Mouse (Mus musculus) heart, embryonic 13.5 days (tissue): ENCODE results near the gene Sbno2. TPM values are rescaled to one million over a fixed set of nuclear protein-coding genes. Genes with fewer than 3 reads are reported as not detected.
A peak's percentile ranks its signal among the peaks of the same experiment; 100 is the strongest.

Experiments used
- ATAC-seq: fragments of 200-750 bp; cut with Nextera tagmentation; 2 replicates; pipeline ENCODE4 v1.8.0; 2017; ENCODE audit warnings: moderate TSS enrichment; ENCODE audit not compliant: insufficient number of reproducible peaks, low FRiP score, low TSS enrichment; ENCODE audit errors: extremely low read depth
- H3K27ac ChIP-seq: fragments of 300-500 bp; sonication (generic); replicated peaks from 2 replicates; pipeline ENCODE4 v1.5.1; 2015; ENCODE audit warnings: moderate library complexity, mild to moderate bottlenecking, inconsistent platforms
- H3K27me3 ChIP-seq: fragments of 300-500 bp; sonication (generic); replicated peaks from 2 replicates; pipeline ENCODE4 v1.6.1; 2015; ENCODE audit warnings: mild to moderate bottlenecking, inconsistent platforms
- H3K36me3 ChIP-seq: fragments of 300-500 bp; sonication (generic); 2 replicates; pipeline ENCODE4 v1.6.1; 2015; ENCODE audit warnings: mild to moderate bottlenecking, inconsistent platforms
- H3K4me1 ChIP-seq: fragments of 300-500 bp; sonication (generic); 2 replicates; pipeline ENCODE4 v1.6.1; 2015; ENCODE audit warnings: inconsistent platforms
- H3K4me2 ChIP-seq: fragments of 300-500 bp; sonication (generic); 2 replicates; pipeline ENCODE4 v1.6.1; 2015; ENCODE audit warnings: inconsistent platforms, mild to moderate bottlenecking, moderate library complexity
- H3K4me3 ChIP-seq: fragments of 300-500 bp; sonication (generic); 2 replicates; pipeline ENCODE4 v1.5.1; 2015; ENCODE audit warnings: moderate library complexity, mild to moderate bottlenecking, inconsistent platforms
- H3K9ac ChIP-seq: fragments of 300-500 bp; sonication (generic); 2 replicates; pipeline ENCODE4 v1.6.1; 2015; ENCODE audit warnings: inconsistent platforms, mild to moderate bottlenecking, moderate library complexity
- H3K9me3 ChIP-seq: fragments of 300-500 bp; sonication (generic); 2 replicates; pipeline ENCODE4 v1.6.1; 2016; ENCODE audit warnings: inconsistent platforms
- WGBS: fragments of 180-500 bp; shearing (Covaris S2); methylation state at CpG from one replicate; pipeline ENCODE4 v1.1.7; 2015; ENCODE audit warnings: mixed read lengths; 5-methylcytosine and 5-hydroxymethylcytosine counted together
- polyA plus RNA-seq: library from polyadenylated mRNA; unstranded; fragments of >200 nt; fragmentation: Nextera tagmentation; extraction: Ambion mirVana; gene quantifications from 2 replicates; pipeline ENCODE4 v1.2.1, GENCODE M21; 2015

Gene Sbno2
- polyA plus RNA-seq, 1 experiment from 2014 or later = 10.1 TPM

DNA sequence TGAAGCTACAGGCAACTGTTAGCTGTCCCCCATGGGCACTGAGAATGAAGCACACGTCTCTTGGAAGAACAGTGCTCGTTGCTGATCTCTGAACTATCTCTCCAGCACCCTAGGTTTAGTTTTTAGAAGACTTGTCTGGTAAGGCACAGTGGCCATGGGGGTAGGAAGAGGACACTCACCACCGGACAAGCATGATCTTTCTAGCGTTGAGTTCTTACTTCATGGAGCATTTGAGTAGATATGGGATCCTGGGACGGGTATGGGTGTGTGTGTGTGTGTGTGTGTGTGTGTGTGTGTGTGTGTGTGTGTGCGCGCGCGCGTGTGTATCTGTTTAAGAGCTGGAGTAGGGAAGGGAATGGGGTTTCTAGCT is 35.3 kb upstream of the Sbno2 start, which contains the start of gene Cbarp:
Cbarp (minus strand) TSS at position 170 of the 370 bp plus-strand sequence.
- whole genome bisulfite sequencing = 69% methylated on average over 10 of the region's 10 CpGs
- H3K9ac ChIP-seq = peak within 1 kb of the TSS; percentile 89
- no peaks in the 10 kb centered on the region for H3K9me3 ChIP-seq
- peak within 1 kb of the TSS; percentile 79 for H3K4me3 ChIP-seq
- H3K4me1 ChIP-seq = peaks cover 77% of the 10 kb centered on the region
- H3K36me3 ChIP-seq = peaks cover 25% of the 10 kb centered on the region
- peak within 1 kb of the TSS; percentile 87 for H3K27ac ChIP-seq
- no peak for ATAC-seq
- H3K27me3 ChIP-seq = peaks cover 40% of the 10 kb centered on the region
- H3K4me2 ChIP-seq = peak within 1 kb of the TSS; percentile 99

DNA sequence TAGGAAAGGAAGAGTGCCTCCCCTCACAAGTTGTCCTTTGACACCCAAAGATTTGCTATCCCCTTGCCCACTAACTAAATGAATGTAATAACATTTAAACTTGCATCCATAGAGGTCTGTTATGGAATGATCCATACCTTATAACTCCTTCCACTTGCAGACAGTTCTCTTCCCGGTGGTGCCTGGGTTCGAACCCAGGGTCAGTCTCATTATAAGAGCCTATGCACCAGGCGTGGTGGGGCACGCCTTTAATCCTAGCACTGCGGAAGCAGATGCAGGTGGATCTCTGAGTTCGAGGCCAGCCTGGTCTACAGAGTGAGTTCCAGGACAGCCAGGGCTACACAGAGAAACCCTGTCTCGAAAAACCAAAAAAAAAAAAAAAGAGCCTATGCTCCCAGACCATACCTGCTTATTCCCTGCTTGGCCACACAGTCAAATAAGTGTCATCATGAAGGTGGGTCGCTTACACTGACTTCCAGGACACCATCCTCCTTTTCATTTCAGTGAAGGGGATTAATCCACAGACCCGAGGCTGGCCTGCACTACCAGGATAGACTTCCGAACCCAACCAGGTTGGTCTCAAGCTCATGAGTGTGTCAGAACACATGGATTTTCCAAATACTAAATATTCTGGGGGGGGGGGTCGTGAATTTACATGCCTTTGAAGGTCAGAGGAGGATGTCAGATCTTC is 34.7 kb upstream of the Sbno2 start:
- Histone ChIP-seq H3K4me1 (peaks cover 72% of the 10 kb centered on the region), H3K9ac (peak overlapping the region; percentile 74; the same call in 1 of the 2 replicates), H3K27ac (peak overlapping the region; percentile 87; the same call in 1 of the 2 replicates), H3K4me3 (peak overlapping the region; percentile 73; the same call in 1 of the 2 replicates), H3K9me3 (no peaks in the 10 kb centered on the region), H3K27me3 (peaks cover 46% of the 10 kb centered on the region), H3K4me2 (peak overlapping the region; percentile 99), H3K36me3 (peaks cover 19% of the 10 kb centered on the region)
- ATAC-seq = no peak
- 77% methylated on average over 11 of the region's 11 CpGs for WGBS

DNA sequence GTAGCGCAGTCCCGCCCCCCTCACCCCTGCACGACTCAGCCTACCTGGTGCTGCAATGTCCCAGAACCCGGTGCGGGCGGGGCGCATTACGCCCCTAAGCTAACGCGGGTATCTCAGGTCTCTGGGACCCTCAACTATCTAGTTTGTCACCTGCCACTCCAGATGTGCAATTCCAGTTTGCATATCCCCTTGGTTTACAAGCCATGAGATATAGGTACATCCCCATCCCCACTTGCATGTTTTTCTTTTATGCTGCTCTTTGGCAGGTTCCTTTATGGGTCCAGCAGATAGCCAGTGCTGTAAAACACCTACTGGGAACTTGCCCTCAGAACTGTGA is 34.0 kb upstream of the Sbno2 start:
- H3K4me3 ChIP-seq = peak overlapping the region; percentile 73
- H3K9ac ChIP-seq = peak overlapping the region; percentile 89
- H3K9me3 ChIP-seq = no peaks in the 10 kb centered on the region
- ATAC-seq = no peak
- H3K4me2 ChIP-seq = peak overlapping the region; percentile 99
- H3K4me1 ChIP-seq = peaks cover 68% of the 10 kb centered on the region
- peak overlapping the region; percentile 61; the same call in 1 of the 2 replicates for H3K27ac ChIP-seq
- WGBS = 0% methylated on average over 10 of the region's 10 CpGs
- H3K27me3 ChIP-seq = peaks cover 53% of the 10 kb centered on the region
- H3K36me3 ChIP-seq = peaks cover 17% of the 10 kb centered on the region

DNA sequence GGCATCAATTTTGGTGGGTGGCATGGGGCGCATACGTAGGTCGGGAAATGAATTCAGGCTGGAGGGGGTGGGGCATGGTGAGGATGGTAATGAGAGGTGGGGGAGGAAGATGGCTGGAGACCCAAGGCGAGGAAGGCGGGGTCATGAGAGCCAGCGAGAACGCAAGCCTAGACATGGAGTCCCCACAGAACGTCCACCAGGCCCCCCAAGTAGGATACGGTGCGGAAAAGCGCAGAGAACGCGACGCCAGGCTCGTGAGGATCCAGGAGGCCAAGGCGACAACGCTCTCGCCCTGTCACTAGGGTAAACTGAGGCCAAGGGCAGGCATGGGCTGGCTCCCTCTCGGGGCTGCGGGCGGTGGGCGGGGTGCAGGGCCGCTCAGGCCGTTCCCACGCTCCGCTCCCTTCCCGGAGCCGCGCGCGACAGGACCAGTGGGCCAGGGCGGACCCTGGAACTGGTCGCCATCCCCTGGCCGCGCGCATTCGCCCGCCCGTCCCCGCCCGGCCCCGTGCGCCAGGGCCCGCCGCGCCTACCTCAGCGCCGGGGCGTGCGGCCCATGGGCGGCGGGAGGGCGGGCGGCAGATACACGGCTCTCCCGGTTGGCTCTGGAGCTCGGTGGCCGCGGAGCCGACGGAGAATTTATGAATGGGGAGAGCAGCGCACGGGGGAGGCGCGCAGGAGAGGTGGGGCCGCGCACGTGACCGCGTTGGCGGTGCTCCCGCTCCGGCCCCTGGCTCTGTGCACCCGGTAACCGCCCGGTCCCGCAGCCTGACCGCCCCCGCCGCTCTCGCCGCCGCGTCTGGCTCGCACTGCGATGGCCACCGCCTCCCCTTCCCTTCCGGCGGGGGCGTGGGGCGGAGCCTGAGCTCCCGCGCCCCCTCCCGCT is 33.4 kb upstream of the Sbno2 start, which contains the start of gene Atp5d:
Atp5d (plus strand) TSS at position 80 of the 886 bp plus-strand sequence.
- peak within 1 kb of the TSS; percentile 61 for H3K27ac ChIP-seq
- peak within 1 kb of the TSS; percentile 99 for H3K4me2 ChIP-seq
- H3K4me1 ChIP-seq = peaks cover 67% of the 10 kb centered on the region
- peak within 1 kb of the TSS; percentile 89 for H3K9ac ChIP-seq
- H3K36me3 ChIP-seq = peaks cover 10% of the 10 kb centered on the region
- peaks cover 54% of the 10 kb centered on the region for H3K27me3 ChIP-seq
- under 1% methylated on average over 85 of the region's 94 CpGs for WGBS
- H3K4me3 ChIP-seq = peak within 1 kb of the TSS; percentile 73
- ATAC-seq = no peak
- H3K9me3 ChIP-seq = no peaks in the 10 kb centered on the region

DNA sequence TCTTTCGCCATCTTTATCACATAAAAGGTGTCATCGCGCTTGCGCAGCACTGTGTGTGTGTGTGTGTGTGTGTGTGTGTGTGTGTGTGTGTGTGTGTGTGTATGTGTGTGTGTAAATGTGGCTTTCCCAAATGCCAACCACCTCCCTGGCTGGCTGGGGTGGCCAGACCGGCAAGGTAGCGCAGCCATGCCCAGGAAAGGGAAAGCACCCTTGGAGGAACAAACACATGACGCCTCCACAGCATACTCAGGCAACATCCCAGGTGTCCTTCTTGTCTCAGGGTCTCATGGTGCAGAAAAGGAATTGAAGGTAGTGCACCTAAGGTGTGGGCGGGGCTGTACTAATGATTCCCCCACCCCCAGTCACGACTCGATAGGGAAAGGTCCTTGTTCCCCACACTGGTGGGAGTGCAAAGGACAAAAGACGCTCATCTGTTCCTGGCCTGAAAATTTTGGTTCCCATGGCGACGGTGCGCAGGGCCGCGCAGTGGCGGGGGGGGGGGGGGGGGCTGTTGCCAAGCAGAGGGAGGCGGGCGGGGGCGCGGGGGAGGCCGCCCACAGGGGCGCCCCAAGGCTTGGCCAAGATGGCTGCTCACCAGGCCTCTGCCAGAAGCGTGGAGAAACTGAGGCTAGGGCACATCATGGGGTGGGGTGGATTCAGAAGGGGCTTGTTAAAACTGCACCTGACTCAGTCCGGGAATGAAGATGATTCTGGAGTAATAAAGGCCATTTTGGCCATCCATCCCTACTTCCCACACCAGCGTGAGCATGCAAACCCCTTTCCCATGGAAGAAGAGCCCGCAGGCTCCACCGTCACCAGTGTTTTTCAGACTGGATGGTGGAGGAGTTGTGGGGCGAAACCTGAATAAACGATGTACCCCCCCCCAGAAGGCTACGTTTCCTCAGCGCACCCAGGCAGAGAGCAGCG is 32.5 kb upstream of the Sbno2 start:
- ATAC-seq = no peak
- Histone ChIP-seq H3K9me3 (no peaks in the 10 kb centered on the region), H3K9ac (peak overlapping the region; percentile 89), H3K4me2 (peak overlapping the region; percentile 99), H3K27ac (no peak overlapping the region), H3K4me1 (peaks cover 67% of the 10 kb centered on the region), H3K27me3 (peaks cover 54% of the 10 kb centered on the region), H3K4me3 (peak overlapping the region; percentile 73), H3K36me3 (peaks cover 7% of the 10 kb centered on the region; the same call in 1 of the 2 replicates)
- 8% methylated on average over 31 of the region's 33 CpGs for WGBS

DNA sequence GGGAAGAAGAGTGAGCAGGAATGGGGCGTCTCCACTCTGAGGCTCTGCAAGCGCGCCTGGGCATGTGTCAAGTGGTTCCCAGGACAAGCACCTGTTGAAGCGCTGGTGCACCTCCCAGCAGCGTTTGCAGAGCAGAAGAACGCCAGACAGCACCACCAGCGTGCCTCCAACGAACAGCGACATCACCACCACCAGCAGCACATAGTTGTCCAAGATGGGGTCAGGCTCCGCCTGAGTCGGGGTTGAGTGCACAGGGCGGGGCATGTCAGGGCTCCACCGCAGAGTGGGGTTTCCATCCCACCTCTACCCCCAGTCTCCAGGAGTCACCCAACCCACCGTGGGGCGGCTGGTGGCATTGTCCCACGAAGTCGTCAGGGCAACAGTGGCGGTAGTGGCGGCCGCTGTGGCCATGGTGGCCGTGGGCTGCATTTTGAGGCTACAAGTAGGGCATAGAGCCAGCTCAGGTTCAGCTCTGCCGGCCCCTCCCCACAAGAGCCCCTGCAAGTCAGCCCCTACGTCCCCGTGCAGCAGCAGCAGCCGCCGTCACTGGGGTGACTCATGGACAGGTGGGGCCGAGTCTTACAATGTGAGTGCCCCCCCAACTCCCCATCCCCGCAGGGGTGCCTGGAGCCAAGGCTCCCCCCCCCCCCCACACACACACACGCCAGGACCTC is 31.7 kb upstream of the Sbno2 start:
- Histone ChIP-seq H3K27me3 (peaks cover 54% of the 10 kb centered on the region), H3K36me3 (peaks cover 15% of the 10 kb centered on the region), H3K27ac (no peak overlapping the region), H3K4me1 (peaks cover 66% of the 10 kb centered on the region), H3K4me3 (peak overlapping the region; percentile 73), H3K4me2 (peak overlapping the region; percentile 99), H3K9ac (peak overlapping the region; percentile 89), H3K9me3 (no peaks in the 10 kb centered on the region)
- ATAC-seq = no peak
- WGBS = 3% methylated on average over 28 of the region's 29 CpGs

DNA sequence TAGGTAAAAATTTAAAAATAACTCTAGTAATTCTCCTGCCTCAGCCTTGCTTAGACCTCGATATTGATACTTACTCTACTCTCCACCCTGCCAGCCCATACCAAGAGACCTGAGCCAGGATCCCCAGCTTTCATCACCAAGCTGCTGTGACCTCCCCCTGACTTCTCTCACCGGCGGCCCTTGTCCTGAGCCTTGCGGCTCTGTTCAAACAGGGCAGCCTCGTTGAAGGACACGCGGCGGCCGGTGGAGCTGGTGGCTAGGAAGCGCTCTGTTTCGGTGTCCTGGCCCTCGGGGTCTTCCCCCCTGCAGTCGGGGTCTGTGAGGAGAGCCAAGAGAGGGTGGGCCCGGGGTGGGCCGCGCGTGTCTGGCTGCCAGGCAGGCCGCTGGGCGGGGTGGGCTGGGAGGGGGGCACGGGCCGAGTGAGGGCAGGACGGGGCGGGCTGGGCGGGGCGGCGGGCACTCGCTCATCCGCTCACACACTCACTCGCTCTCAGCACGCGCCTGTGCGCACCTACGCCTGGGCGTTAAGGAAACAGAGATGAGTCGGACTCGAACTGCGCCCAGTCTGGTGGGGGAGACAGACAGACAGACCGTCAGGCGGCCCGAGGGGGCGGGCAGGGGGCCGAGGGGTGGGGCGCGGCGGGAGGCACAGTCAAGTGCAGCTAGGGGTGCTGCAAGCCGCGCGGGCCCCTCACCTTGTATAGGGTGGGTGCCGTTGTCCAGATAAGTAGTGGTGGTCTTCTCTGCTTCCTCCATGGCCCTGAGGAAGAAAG is 31.0 kb upstream of the Sbno2 start:
- Histone ChIP-seq H3K27ac (no peak overlapping the region), H3K4me3 (peak overlapping the region; percentile 73), H3K9me3 (no peaks in the 10 kb centered on the region), H3K4me1 (peaks cover 67% of the 10 kb centered on the region), H3K27me3 (peaks cover 54% of the 10 kb centered on the region), H3K4me2 (peak overlapping the region; percentile 99), H3K9ac (peak overlapping the region; percentile 89), H3K36me3 (peaks cover 22% of the 10 kb centered on the region)
- WGBS = 16% methylated on average over 43 of the region's 49 CpGs
- no peak for ATAC-seq

DNA sequence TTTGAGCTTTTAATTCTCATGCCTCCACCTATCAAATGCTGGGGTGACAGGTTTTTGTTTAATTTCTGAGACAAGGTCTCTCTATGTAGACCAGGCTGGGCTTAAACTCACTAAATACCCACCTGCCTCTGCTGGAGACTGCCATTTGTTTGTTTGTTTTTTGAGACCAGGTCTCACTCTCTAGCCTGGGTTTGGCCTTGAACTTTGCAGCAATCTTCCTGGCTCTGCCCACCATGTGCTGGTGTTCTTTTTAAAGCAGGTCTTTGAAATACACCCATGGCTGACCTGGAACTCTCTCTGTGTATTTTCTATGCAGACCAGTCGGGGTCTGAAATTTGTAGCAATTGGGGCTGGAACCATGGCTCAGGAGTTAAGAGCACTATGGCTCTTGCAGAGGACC is 30.3 kb upstream of the Sbno2 start:
- Histone ChIP-seq H3K27me3 (peaks cover 60% of the 10 kb centered on the region), H3K36me3 (peaks cover 29% of the 10 kb centered on the region), H3K4me2 (no peak overlapping the region), H3K9ac (no peak overlapping the region), H3K4me3 (no peak overlapping the region), H3K27ac (no peak overlapping the region), H3K9me3 (no peaks in the 10 kb centered on the region), H3K4me1 (peaks cover 66% of the 10 kb centered on the region)
- no peak for ATAC-seq
- 91% methylated on average over 1 of the region's 1 CpGs for WGBS

DNA sequence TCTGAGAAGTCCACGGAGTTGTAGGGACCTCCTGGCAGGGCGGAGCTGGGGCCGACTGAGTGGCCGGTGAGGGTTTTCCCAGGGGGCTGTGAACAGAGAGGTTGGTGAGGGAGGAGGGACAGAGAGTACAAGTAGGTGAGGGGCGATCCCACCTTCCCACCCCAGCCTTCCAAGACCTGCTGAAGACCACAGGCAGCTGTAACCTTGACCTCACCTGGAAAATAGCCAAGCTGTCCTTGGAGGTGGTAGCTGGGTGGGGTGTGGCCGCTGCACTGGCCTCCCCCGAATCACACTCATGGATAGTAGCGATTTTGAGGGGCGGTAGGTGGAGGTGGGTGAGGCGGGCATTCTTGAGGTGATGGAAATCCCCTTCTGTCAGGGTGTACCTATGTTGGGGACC is 29.8 kb upstream of the Sbno2 start:
- H3K4me1 ChIP-seq = peaks cover 64% of the 10 kb centered on the region
- H3K36me3 ChIP-seq = peaks cover 34% of the 10 kb centered on the region
- H3K4me2 ChIP-seq = no peak overlapping the region
- ATAC-seq = no peak
- H3K9ac ChIP-seq = no peak overlapping the region
- H3K4me3 ChIP-seq = no peak overlapping the region
- H3K27ac ChIP-seq = no peak overlapping the region
- peaks cover 60% of the 10 kb centered on the region for H3K27me3 ChIP-seq
- 78% methylated on average over 10 of the region's 10 CpGs for WGBS
- H3K9me3 ChIP-seq = no peaks in the 10 kb centered on the region

DNA sequence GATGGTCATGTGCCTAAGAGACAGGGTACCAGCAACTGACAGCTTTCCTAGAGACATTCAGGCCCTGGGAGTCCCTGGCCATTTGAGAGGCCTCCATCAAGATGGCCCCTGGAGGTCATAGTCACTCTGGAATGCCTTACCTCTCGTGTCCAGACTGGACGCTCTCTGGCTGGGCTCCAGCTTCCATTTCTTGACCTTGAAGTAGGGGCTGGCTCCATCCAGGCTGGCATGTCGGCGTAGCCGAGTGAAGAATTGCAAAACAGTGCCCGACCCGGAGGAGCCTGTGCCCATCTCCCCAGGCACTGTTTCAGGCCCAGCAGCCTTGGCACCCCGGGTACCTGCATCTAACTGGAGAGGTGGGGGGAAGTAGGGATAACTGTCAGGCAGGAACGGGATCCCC is 29.1 kb upstream of the Sbno2 start:
- no peak overlapping the region for H3K4me3 ChIP-seq
- WGBS = 77% methylated on average over 9 of the region's 9 CpGs
- H3K27ac ChIP-seq = no peak overlapping the region
- H3K9ac ChIP-seq = no peak overlapping the region
- H3K27me3 ChIP-seq = peaks cover 54% of the 10 kb centered on the region
- peaks cover 42% of the 10 kb centered on the region for H3K36me3 ChIP-seq
- H3K9me3 ChIP-seq = no peaks in the 10 kb centered on the region
- no peak for ATAC-seq
- H3K4me2 ChIP-seq = no peak overlapping the region
- peaks cover 61% of the 10 kb centered on the region for H3K4me1 ChIP-seq
